Comparison of ENCODE assay signal across 10 mouse cellular contexts in the genomic region with DNA sequence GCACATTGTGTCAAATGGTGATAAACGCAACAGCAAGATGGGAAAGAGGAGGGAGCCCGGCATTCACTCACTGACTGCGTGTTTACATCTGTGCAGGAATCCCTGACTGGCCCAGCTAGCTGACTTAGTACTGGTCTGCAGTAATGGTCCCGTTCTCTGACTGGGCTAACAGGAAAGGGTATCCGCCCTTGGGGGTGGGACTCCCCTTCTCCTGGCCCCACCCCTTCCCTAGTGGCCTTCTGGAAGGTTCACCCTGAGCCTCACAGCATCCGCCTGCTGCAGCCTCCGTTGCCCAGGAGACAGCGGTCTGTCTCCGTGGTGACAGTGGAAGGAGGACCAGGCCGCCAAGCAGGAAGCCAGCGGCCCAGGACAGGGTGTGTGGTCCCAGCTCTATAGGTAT. TPM values are rescaled to one million over a fixed set of nuclear protein-coding genes. Genes with fewer than 3 reads are reported as not detected.
DNase-seq lines count a peak whose midpoint lies in the region; ATAC-seq and TF ChIP-seq lines count a peak whose summit lies in the region.
"Had no signal": no experiment of that assay in that cellular context is flagged by ENCODE, and none has a peak within 500 bp of the region (broad histone marks: within the 10 kb centered on the region; RNA-seq: fewer than 3 reads in every experiment).

No protein-coding gene starts in this region.

- H3K4me1 ChIP-seq in kidney, embryonic 14.5 days (ENCODE audit: control insufficient read depth, insufficient read depth, low read length): peaks cover under 1% of the 10 kb centered on the region; the same call in 1 of the 2 replicates
- H3K4me1 ChIP-seq in cerebellum, adult 2 months (ENCODE audit: control insufficient read depth, insufficient read depth, low read length): peaks cover 23% of the 10 kb centered on the region; the same call in 1 of the 2 replicates
- peaks cover 8% of the 10 kb centered on the region; the same call in 1 of the 2 replicates for H3K4me1 ChIP-seq in hindbrain, embryonic 11.5 days (replicated peaks; ENCODE audit: control insufficient read depth, insufficient read depth, low read length)
- peaks cover 20% of the 10 kb centered on the region for H3K4me1 ChIP-seq in neural tube, embryonic 12.5 days

- no peak overlapping the region for H3K27ac ChIP-seq in kidney, embryonic 14.5 days (ENCODE audit: low read depth, low read length)
- H3K27ac ChIP-seq in cerebellum, adult 2 months (ENCODE audit: insufficient read depth, low read length): no peak overlapping the region
- H3K27ac ChIP-seq in hindbrain, embryonic 11.5 days (ENCODE audit: low read depth, low read length): no peak overlapping the region
- no peak overlapping the region for H3K27ac ChIP-seq in neural tube, embryonic 12.5 days
- H3K27ac ChIP-seq: heart, embryonic 13.5 days had no signal

- no peak for TF ChIP-seq POLR2A in cerebellum, adult 2 months (IDR thresholded peaks at IDR 0.05; ENCODE audit: borderline replicate concordance, insufficient read depth, low read length)

- no peak for DNase-seq in kidney, adult 11 months
- DNase-seq in cerebellum, adult 2 months: peak; percentile 40 to 41
- DNase-seq in hindbrain, embryonic 11.5 days (ENCODE audit: low spot score): peak; percentile 64
- DNase-seq in adipocyte (ENCODE audit: low spot score): no peak
- no peak for DNase-seq in frontal cortex, postnatal 25 days (ENCODE audit: low spot score in 2 of 2)
- no peak for DNase-seq in thymus, postnatal 4 days

- ATAC-seq in kidney, embryonic 14.5 days (ENCODE audit: low FRiP score, low TSS enrichment): peak; percentile 32; the same call in 1 of the 2 replicates
- ATAC-seq in hindbrain, embryonic 11.5 days (ENCODE audit: low FRiP score): peak; percentile 39; the same call in 1 of the 2 replicates
- ATAC-seq in neural tube, embryonic 12.5 days (ENCODE audit: low FRiP score, low read depth): peak; percentile 54

- WGBS in kidney, embryonic 14.5 days: 19% methylated on average over 11 of the region's 11 CpGs
- 27% methylated on average over 11 of the region's 11 CpGs for WGBS in cerebellum, adult 2 months
- WGBS in hindbrain, embryonic 11.5 days: 12% methylated on average over 11 of the region's 11 CpGs
- 11% methylated on average over 11 of the region's 11 CpGs for WGBS in neural tube, embryonic 12.5 days

- H3K9me3 ChIP-seq in kidney, embryonic 14.5 days (ENCODE audit: control insufficient read depth, low read length): no peaks in the 10 kb centered on the region
- no peaks in the 10 kb centered on the region for H3K9me3 ChIP-seq in hindbrain, embryonic 11.5 days (ENCODE audit: control insufficient read depth, low read length)
- no peaks in the 10 kb centered on the region for H3K9me3 ChIP-seq in neural tube, embryonic 12.5 days
- H3K9me3 ChIP-seq: heart, embryonic 13.5 days had no signal

- H3K9ac ChIP-seq in kidney, embryonic 14.5 days (ENCODE audit: low read depth, low read length): no peak overlapping the region
- no peak overlapping the region for H3K9ac ChIP-seq in hindbrain, embryonic 11.5 days (ENCODE audit: low read depth, low read length)
- H3K9ac ChIP-seq in neural tube, embryonic 12.5 days: peak overlapping the region; percentile 26; the same call in 1 of the 2 replicates
- H3K9ac ChIP-seq: heart, embryonic 13.5 days had no signal

- no peaks in the 10 kb centered on the region for H3K36me3 ChIP-seq in kidney, embryonic 14.5 days (ENCODE audit: control insufficient read depth, insufficient read depth, low read length)
- H3K36me3 ChIP-seq in hindbrain, embryonic 11.5 days (ENCODE audit: control insufficient read depth, insufficient read depth, low read length): no peaks in the 10 kb centered on the region
- peaks cover 4% of the 10 kb centered on the region; the same call in 1 of the 2 replicates for H3K36me3 ChIP-seq in neural tube, embryonic 12.5 days
- H3K36me3 ChIP-seq: heart, embryonic 13.5 days had no signal

- TF ChIP-seq CTCF in cerebellum, adult 2 months (IDR thresholded peaks at IDR 0.05; ENCODE audit: borderline replicate concordance, insufficient read depth, low read depth, low read length): no peak

- H3K27me3 ChIP-seq in kidney, embryonic 14.5 days (ENCODE audit: control insufficient read depth, insufficient read depth, low read length): peaks cover 4% of the 10 kb centered on the region; the same call in 1 of the 2 replicates
- H3K27me3 ChIP-seq in cerebellum, adult 2 months (ENCODE audit: control insufficient read depth, insufficient read depth, low read length): no peaks in the 10 kb centered on the region
- H3K27me3 ChIP-seq in hindbrain, embryonic 11.5 days (ENCODE audit: control insufficient read depth, insufficient read depth, low read length): no peaks in the 10 kb centered on the region
- H3K27me3 ChIP-seq in neural tube, embryonic 12.5 days (replicated peaks): peaks cover 5% of the 10 kb centered on the region; the same call in 1 of the 2 replicates

- no peak overlapping the region for H3K4me2 ChIP-seq in kidney, embryonic 14.5 days (replicated peaks; ENCODE audit: low read depth, low read length)
- H3K4me2 ChIP-seq in hindbrain, embryonic 11.5 days (replicated peaks; ENCODE audit: low read depth, low read length): peak overlapping the region; percentile 9; the same call in 1 of the 2 replicates
- peak overlapping the region; percentile 20; the same call in 1 of the 2 replicates for H3K4me2 ChIP-seq in neural tube, embryonic 12.5 days (replicated peaks)
- H3K4me2 ChIP-seq: heart, embryonic 13.5 days had no signal

- H3K4me3 ChIP-seq in kidney, embryonic 14.5 days (ENCODE audit: low read length): no peak overlapping the region
- no peak overlapping the region for H3K4me3 ChIP-seq in cerebellum, adult 2 months (replicated peaks; ENCODE audit: insufficient read depth, low read depth, low read length)
- H3K4me3 ChIP-seq in hindbrain, embryonic 11.5 days (ENCODE audit: low read depth, low read length): no peak overlapping the region
- H3K4me3 ChIP-seq in neural tube, embryonic 12.5 days: no peak overlapping the region
- H3K4me3 ChIP-seq: heart, embryonic 13.5 days; myocyte had no signal

RNA-seq across cellular contexts. Expression of a gene that starts 6.9 kb away (rescaled TPM):
- polyA plus RNA-seq in kidney, embryonic 14.5 days (2014; fragmentation: Nextera tagmentation; extraction: Ambion mirVana): 2.0 TPM in 2 replicates
- 22.8 and 25.2 TPM in 2 replicates for polyA plus RNA-seq in cerebellum, adult 2 months (2012; rRNA removed)
- polyA plus RNA-seq in hindbrain, embryonic 11.5 days (2014; fragmentation: Nextera tagmentation; extraction: Ambion mirVana): 2.7 and 2.9 TPM in 2 replicates
- polyA plus RNA-seq in neural tube, embryonic 12.5 days (2016; fragmentation: Nextera tagmentation; extraction: Ambion mirVana): 6.7 and 6.9 TPM in 2 replicates

Comparison
In these comparisons a context has a peak if more than half of its experiments do, and no peak if none do; other contexts are left out.
1. DNase-seq: peak in cerebellum, adult 2 months (2 of 2) and hindbrain, embryonic 11.5 days (single experiment); none in kidney, adult 11 months (single experiment), adipocyte (single experiment), frontal cortex, postnatal 25 days (0 of 2) and thymus, postnatal 4 days (single experiment).
2. Peak in every context shown above with its lines, with median percentiles within 50 percentile points of each other: ATAC-seq.